Mouse (Mus musculus) embryonic fibroblast, embryonic 13.5 days (primary cell): ENCODE results near the gene Mfsd4b2.

ENCODE experiments used
- CTCF ChIP-seq: IDR thresholded peaks from 2 replicates; pipeline ENCODE4 v1.5.1; 2011; ENCODE audit warnings: mild to moderate bottlenecking, control low read depth, low read length, moderate library complexity, borderline replicate concordance; ENCODE audit not compliant: insufficient read depth
- POLR2A ChIP-seq: IDR thresholded peaks from 2 replicates; pipeline ENCODE4 v1.6.1; 2011; ENCODE audit warnings: low read depth, mild to moderate bottlenecking, control low read depth, low read length, moderate library complexity

DNA sequence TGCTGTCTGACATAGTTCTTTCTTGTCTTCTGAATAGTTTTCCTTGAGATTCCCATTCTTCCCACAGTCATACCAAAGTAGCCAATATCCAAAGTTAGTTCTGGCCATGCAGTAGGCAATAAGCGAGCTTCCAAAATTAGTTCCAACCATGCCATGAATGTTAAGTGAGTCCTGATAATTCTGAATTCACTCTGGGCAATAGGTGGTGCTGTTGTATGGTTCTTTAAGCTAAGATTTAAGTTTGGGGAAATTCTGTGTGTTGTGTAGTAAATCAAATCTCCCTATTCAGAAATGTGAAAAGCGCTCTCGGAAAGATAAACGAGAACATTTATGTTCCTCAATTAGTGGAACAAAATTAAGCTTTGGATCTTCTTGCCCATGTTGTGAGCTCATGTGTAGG lies 31.5 kb upstream of the Mfsd4b2 start:
- TF ChIP-seq POLR2A (no peak), CTCF (no peak)
